Mouse (Mus musculus): ENCODE measurements at regions not wholly inside any gene's neighbourhood (a gene's known extent, or its start where the extent isn't known, plus 50 kb on each side); places are given as distances from the start of the nearest gene placed in this dataset.
"Not testable (repeated sequence)": the region's sequence is repeated elsewhere in the genome, so short reads cannot be mapped to it uniquely, and the experiment has no call there.

- Histone ChIP-seq H3K4me1 (ENCODE audit: control insufficient read depth, insufficient read depth, low read depth, low read length) (no peaks in the 10 kb centered on the region), H3K27me3 (replicated peaks; ENCODE audit: control insufficient read depth, insufficient read depth, low read length) (no peaks in the 10 kb centered on the region), H3K4me3 (ENCODE audit: low read length) (no peak overlapping the region), H3K4me2 (ENCODE audit: low read length) (no peak overlapping the region), H3K36me3 (ENCODE audit: control insufficient read depth, insufficient read depth, low read length) (no peaks in the 10 kb centered on the region), H3K27ac (ENCODE audit: low read depth, low read length) (no peak overlapping the region), H3K9ac (ENCODE audit: low read depth, low read length) (no peak overlapping the region), H3K9me3 (ENCODE audit: control insufficient read depth, low read length) (peaks cover 5% of the 10 kb centered on the region; the same call in 1 of the 2 replicates)
- no peak for ATAC-seq
- 63% methylated on average over 2 of the region's 2 CpGs for WGBS
These were observed 333.9 kb upstream of the Slc10a2 start for GRCm38 (mm10) chr8:5439054-5439453.

- H3K4me1 ChIP-seq (ENCODE audit: control insufficient read depth, insufficient read depth, low read depth, low read length): no peaks in the 10 kb centered on the region
- H3K9me3 ChIP-seq (ENCODE audit: control insufficient read depth, low read length): no peaks in the 10 kb centered on the region
- H3K9ac ChIP-seq (ENCODE audit: low read depth, low read length): no peak overlapping the region
- H3K36me3 ChIP-seq (ENCODE audit: control insufficient read depth, insufficient read depth, low read length): no peaks in the 10 kb centered on the region
- no peak overlapping the region for H3K27ac ChIP-seq (ENCODE audit: low read depth, low read length)
- H3K4me2 ChIP-seq (ENCODE audit: low read length): no peak overlapping the region
- ATAC-seq: no peak
- 87% methylated on average over 3 of the region's 3 CpGs for WGBS
- no peaks in the 10 kb centered on the region for H3K27me3 ChIP-seq (replicated peaks; ENCODE audit: control insufficient read depth, insufficient read depth, low read length)
- no peak overlapping the region for H3K4me3 ChIP-seq (ENCODE audit: low read length)
These were observed 323.3 kb upstream of the Slc10a2 start for GRCm38 (mm10) chr8:5428303-5428971.

- not testable (repeated sequence) for H3K9me3 ChIP-seq (ENCODE audit: control insufficient read depth, low read length); H3K9ac ChIP-seq (ENCODE audit: low read depth, low read length); H3K4me1 ChIP-seq (ENCODE audit: control insufficient read depth, insufficient read depth, low read depth, low read length); H3K4me2 ChIP-seq (ENCODE audit: low read length); H3K36me3 ChIP-seq (ENCODE audit: control insufficient read depth, insufficient read depth, low read length); ATAC-seq; H3K4me3 ChIP-seq (ENCODE audit: low read length); H3K27me3 ChIP-seq (replicated peaks; ENCODE audit: control insufficient read depth, insufficient read depth, low read length); H3K27ac ChIP-seq (ENCODE audit: low read depth, low read length)
- WGBS: 26% methylated on average over 2 of the region's 2 CpGs
These were observed 311.7 kb upstream of the Slc10a2 start for GRCm38 (mm10) chr8:5416841-5417240.

GRCm38 (mm10) chr8:5384851-5385250 is 279.7 kb upstream of the Slc10a2 start:
- ATAC-seq: no peak
- Histone ChIP-seq H3K9me3 (ENCODE audit: control insufficient read depth, low read length) (no peaks in the 10 kb centered on the region), H3K27me3 (replicated peaks; ENCODE audit: control insufficient read depth, insufficient read depth, low read length) (no peaks in the 10 kb centered on the region), H3K4me2 (ENCODE audit: low read length) (no peak overlapping the region), H3K9ac (ENCODE audit: low read depth, low read length) (no peak overlapping the region), H3K36me3 (ENCODE audit: control insufficient read depth, insufficient read depth, low read length) (no peaks in the 10 kb centered on the region), H3K27ac (ENCODE audit: low read depth, low read length) (no peak overlapping the region), H3K4me3 (ENCODE audit: low read length) (no peak overlapping the region), H3K4me1 (ENCODE audit: control insufficient read depth, insufficient read depth, low read depth, low read length) (no peaks in the 10 kb centered on the region)
- WGBS: 92% methylated on average over 2 of the region's 2 CpGs

- WGBS: 84% methylated on average over 1 of the region's 1 CpGs
These were observed 272.9 kb upstream of the Slc10a2 start for GRCm38 (mm10) chr8:5378001-5378400.

GRCm38 (mm10) chr8:5339953-5340352 is 234.8 kb upstream of the Slc10a2 start:
- Histone ChIP-seq H3K4me3 (ENCODE audit: low read length) (no peak overlapping the region), H3K27me3 (replicated peaks; ENCODE audit: control insufficient read depth, insufficient read depth, low read length) (no peaks in the 10 kb centered on the region), H3K9ac (ENCODE audit: low read depth, low read length) (no peak overlapping the region), H3K4me1 (ENCODE audit: control insufficient read depth, insufficient read depth, low read depth, low read length) (no peaks in the 10 kb centered on the region), H3K9me3 (ENCODE audit: control insufficient read depth, low read length) (no peaks in the 10 kb centered on the region), H3K36me3 (ENCODE audit: control insufficient read depth, insufficient read depth, low read length) (no peaks in the 10 kb centered on the region), H3K4me2 (ENCODE audit: low read length) (no peak overlapping the region), H3K27ac (ENCODE audit: low read depth, low read length) (no peak overlapping the region)
- no peak for ATAC-seq

More at GRCm38 (mm10) chr8:5378001-5378400, 272.9 kb upstream of the Slc10a2 start:
- Histone ChIP-seq H3K36me3 (ENCODE audit: control insufficient read depth, insufficient read depth, low read length) (no peaks in the 10 kb centered on the region), H3K27ac (ENCODE audit: low read depth, low read length) (no peak overlapping the region), H3K27me3 (replicated peaks; ENCODE audit: control insufficient read depth, insufficient read depth, low read length) (no peaks in the 10 kb centered on the region), H3K4me1 (ENCODE audit: control insufficient read depth, insufficient read depth, low read depth, low read length) (no peaks in the 10 kb centered on the region), H3K4me2 (ENCODE audit: low read length) (no peak overlapping the region), H3K4me3 (ENCODE audit: low read length) (no peak overlapping the region), H3K9ac (ENCODE audit: low read depth, low read length) (no peak overlapping the region), H3K9me3 (ENCODE audit: control insufficient read depth, low read length) (no peaks in the 10 kb centered on the region)
- ATAC-seq: no peak

- H3K27ac ChIP-seq (ENCODE audit: low read depth, low read length): no peak overlapping the region
- no peak overlapping the region for H3K4me2 ChIP-seq (ENCODE audit: low read length)
- no peak overlapping the region for H3K9ac ChIP-seq (ENCODE audit: low read depth, low read length)
- no peaks in the 10 kb centered on the region for H3K4me1 ChIP-seq (ENCODE audit: control insufficient read depth, insufficient read depth, low read depth, low read length)
- H3K4me3 ChIP-seq (ENCODE audit: low read length): no peak overlapping the region
- WGBS: 56% methylated on average over 1 of the region's 1 CpGs
- H3K36me3 ChIP-seq (ENCODE audit: control insufficient read depth, insufficient read depth, low read length): no peaks in the 10 kb centered on the region
- no peaks in the 10 kb centered on the region for H3K27me3 ChIP-seq (replicated peaks; ENCODE audit: control insufficient read depth, insufficient read depth, low read length)
- H3K9me3 ChIP-seq (ENCODE audit: control insufficient read depth, low read length): no peaks in the 10 kb centered on the region
- no peak for ATAC-seq
These were observed 209.4 kb upstream of the Slc10a2 start for GRCm38 (mm10) chr8:5314594-5314993.

- Histone ChIP-seq H3K27me3 (replicated peaks; ENCODE audit: control insufficient read depth, insufficient read depth, low read length) (no peaks in the 10 kb centered on the region), H3K4me2 (ENCODE audit: low read length) (no peak overlapping the region), H3K9me3 (ENCODE audit: control insufficient read depth, low read length) (no peaks in the 10 kb centered on the region), H3K4me3 (ENCODE audit: low read length) (no peak overlapping the region), H3K36me3 (ENCODE audit: control insufficient read depth, insufficient read depth, low read length) (no peaks in the 10 kb centered on the region), H3K9ac (ENCODE audit: low read depth, low read length) (no peak overlapping the region), H3K4me1 (ENCODE audit: control insufficient read depth, insufficient read depth, low read depth, low read length) (no peaks in the 10 kb centered on the region), H3K27ac (ENCODE audit: low read depth, low read length) (no peak overlapping the region)
- ATAC-seq: no peak
These were observed 194.8 kb upstream of the Slc10a2 start for GRCm38 (mm10) chr8:5299982-5300381.

GRCm38 (mm10) chr8:5297190-5297589 is 192.0 kb upstream of the Slc10a2 start:
- no peaks in the 10 kb centered on the region for H3K9me3 ChIP-seq (ENCODE audit: control insufficient read depth, low read length)
- H3K4me3 ChIP-seq (ENCODE audit: low read length): no peak overlapping the region
- no peaks in the 10 kb centered on the region for H3K36me3 ChIP-seq (ENCODE audit: control insufficient read depth, insufficient read depth, low read length)
- 0 out of 2 replicates have a peak, but pooled peaks have one; percentile 20 for ATAC-seq
- H3K27ac ChIP-seq (ENCODE audit: low read depth, low read length): no peak overlapping the region
- H3K4me2 ChIP-seq (ENCODE audit: low read length): no peak overlapping the region
- H3K9ac ChIP-seq (ENCODE audit: low read depth, low read length): no peak overlapping the region
- no peaks in the 10 kb centered on the region for H3K27me3 ChIP-seq (replicated peaks; ENCODE audit: control insufficient read depth, insufficient read depth, low read length)
- no peaks in the 10 kb centered on the region for H3K4me1 ChIP-seq (ENCODE audit: control insufficient read depth, insufficient read depth, low read depth, low read length)

- Histone ChIP-seq H3K27ac (ENCODE audit: low read depth, low read length) (no peak overlapping the region), H3K4me1 (ENCODE audit: control insufficient read depth, insufficient read depth, low read depth, low read length) (no peaks in the 10 kb centered on the region), H3K4me3 (ENCODE audit: low read length) (no peak overlapping the region), H3K27me3 (replicated peaks; ENCODE audit: control insufficient read depth, insufficient read depth, low read length) (no peaks in the 10 kb centered on the region), H3K9ac (ENCODE audit: low read depth, low read length) (no peak overlapping the region), H3K9me3 (ENCODE audit: control insufficient read depth, low read length) (no peaks in the 10 kb centered on the region), H3K36me3 (ENCODE audit: control insufficient read depth, insufficient read depth, low read length) (no peaks in the 10 kb centered on the region), H3K4me2 (ENCODE audit: low read length) (no peak overlapping the region)
- WGBS: 39% methylated on average over 5 of the region's 5 CpGs
- peak; percentile 85 for ATAC-seq
These were observed 180.6 kb upstream of the Slc10a2 start for GRCm38 (mm10) chr8:5285708-5286161.
